Mouse (Mus musculus): ENCODE results near the gene Hoxc11. TPM values are rescaled to one million over a fixed set of nuclear protein-coding genes. Genes with fewer than 3 reads are reported as not detected.

Gene Hoxc11
- polyA plus RNA-seq, 1 experiment from 2014 or later, result 1.8 TPM

GRCm38 (mm10) chr15:102917972-102918572 lies 36.2 kb upstream of the Hoxc11 start:
- Histone ChIP-seq H3K27ac (no peak overlapping the region), H3K27me3 (ENCODE audit: insufficient read depth, low read length) (peaks cover 91% of the 10 kb centered on the region), H3K4me1 (replicated peaks; ENCODE audit: insufficient read depth, low read length) (0 out of 2 replicates have a peak, but pooled peaks cover 6% of the 10 kb centered on the region), H3K9me3 (replicated peaks; ENCODE audit: low read length) (no peaks in the 10 kb centered on the region), H3K4me2 (ENCODE audit: low read length) (no peak overlapping the region), H3K36me3 (ENCODE audit: insufficient read depth, low read length) (no peaks in the 10 kb centered on the region), H3K4me3 (replicated peaks; ENCODE audit: low read depth, low read length) (no peak overlapping the region), H3K9ac (ENCODE audit: low read depth, low read length) (no peak overlapping the region)
- ATAC-seq (replicated peaks; ENCODE audit: low FRiP score, low read depth), result no peak
- TF ChIP-seq CTCF (IDR thresholded peaks at IDR 0.05; ENCODE audit: low read depth), result no peak
- WGBS, result 2% methylated on average over 20 of the region's 20 CpGs
- no peak for DNase-seq (ENCODE audit: low spot score)

GRCm38 (mm10) chr15:102918611-102919265 lies 35.5 kb upstream of the Hoxc11 start:
- Histone ChIP-seq H3K36me3 (ENCODE audit: insufficient read depth, low read length) (no peaks in the 10 kb centered on the region), H3K27me3 (ENCODE audit: insufficient read depth, low read length) (peaks cover 90% of the 10 kb centered on the region), H3K4me1 (replicated peaks; ENCODE audit: insufficient read depth, low read length) (0 out of 2 replicates have a peak, but pooled peaks cover 6% of the 10 kb centered on the region), H3K9ac (ENCODE audit: low read depth, low read length) (no peak overlapping the region), H3K4me2 (ENCODE audit: low read length) (no peak overlapping the region), H3K9me3 (replicated peaks; ENCODE audit: low read length) (no peaks in the 10 kb centered on the region), H3K4me3 (replicated peaks; ENCODE audit: low read depth, low read length) (no peak overlapping the region), H3K27ac (no peak overlapping the region)
- 3% methylated on average over 7 of the region's 7 CpGs for WGBS
- DNase-seq (ENCODE audit: low spot score) (no peak), ATAC-seq (replicated peaks; ENCODE audit: low FRiP score, low read depth) (no peak)
- TF ChIP-seq CTCF (IDR thresholded peaks at IDR 0.05; ENCODE audit: low read depth), result no peak

GRCm38 (mm10) chr15:102919336-102920180 lies 34.7 kb upstream of the Hoxc11 start:
- Histone ChIP-seq H3K4me2 (ENCODE audit: low read length) (no peak overlapping the region), H3K9me3 (replicated peaks; ENCODE audit: low read length) (no peaks in the 10 kb centered on the region), H3K9ac (ENCODE audit: low read depth, low read length) (no peak overlapping the region), H3K4me3 (replicated peaks; ENCODE audit: low read depth, low read length) (no peak overlapping the region), H3K4me1 (replicated peaks; ENCODE audit: insufficient read depth, low read length) (0 out of 2 replicates have a peak, but pooled peaks cover 6% of the 10 kb centered on the region), H3K27me3 (ENCODE audit: insufficient read depth, low read length) (peaks cover 88% of the 10 kb centered on the region), H3K27ac (no peak overlapping the region), H3K36me3 (ENCODE audit: insufficient read depth, low read length) (no peaks in the 10 kb centered on the region)
- DNase-seq (ENCODE audit: low spot score) (no peak), ATAC-seq (replicated peaks; ENCODE audit: low FRiP score, low read depth) (no peak)
- WGBS, result 3% methylated on average over 12 of the region's 12 CpGs
- TF ChIP-seq CTCF (IDR thresholded peaks at IDR 0.05; ENCODE audit: low read depth), result no peak

GRCm38 (mm10) chr15:102920619-102921018 lies 33.6 kb upstream of the Hoxc11 start:
- under 1% methylated on average over 20 of the region's 20 CpGs for WGBS
- Histone ChIP-seq H3K9me3 (replicated peaks; ENCODE audit: low read length) (no peaks in the 10 kb centered on the region), H3K4me3 (replicated peaks; ENCODE audit: low read depth, low read length) (peak overlapping the region; percentile 21), H3K9ac (ENCODE audit: low read depth, low read length) (no peak overlapping the region), H3K4me1 (replicated peaks; ENCODE audit: insufficient read depth, low read length) (0 out of 2 replicates have a peak, but pooled peaks cover 6% of the 10 kb centered on the region), H3K27me3 (ENCODE audit: insufficient read depth, low read length) (peaks cover 88% of the 10 kb centered on the region), H3K36me3 (ENCODE audit: insufficient read depth, low read length) (no peaks in the 10 kb centered on the region), H3K27ac (no peak overlapping the region), H3K4me2 (ENCODE audit: low read length) (peak overlapping the region; percentile 45)
- TF ChIP-seq CTCF (IDR thresholded peaks at IDR 0.05; ENCODE audit: low read depth), result peak; percentile 11; the same call in 1 of the 2 replicates
- peak; percentile 83 for ATAC-seq (replicated peaks; ENCODE audit: low FRiP score, low read depth)
- DNase-seq (ENCODE audit: low spot score), result peak; percentile 91

GRCm38 (mm10) chr15:102921053-102922011 lies 32.9 kb upstream of the Hoxc11 start, which contains the start of gene Hoxc13:
Gene Hoxc13 (plus strand): TSS chr15:102921103.
- ATAC-seq (replicated peaks; ENCODE audit: low FRiP score, low read depth) (peak; percentile 54), DNase-seq (ENCODE audit: low spot score) (no peak)
- Histone ChIP-seq H3K9ac (ENCODE audit: low read depth, low read length) (no peak within 1 kb of the TSS), H3K4me1 (replicated peaks; ENCODE audit: insufficient read depth, low read length) (0 out of 2 replicates have a peak, but pooled peaks cover 6% of the 10 kb centered on the region), H3K27me3 (ENCODE audit: insufficient read depth, low read length) (peaks cover 88% of the 10 kb centered on the region), H3K4me2 (ENCODE audit: low read length) (peak within 1 kb of the TSS; percentile 45), H3K9me3 (replicated peaks; ENCODE audit: low read length) (no peaks in the 10 kb centered on the region), H3K4me3 (replicated peaks; ENCODE audit: low read depth, low read length) (peak within 1 kb of the TSS; percentile 21), H3K27ac (no peak within 1 kb of the TSS), H3K36me3 (ENCODE audit: insufficient read depth, low read length) (no peaks in the 10 kb centered on the region)
- TF ChIP-seq CTCF (IDR thresholded peaks at IDR 0.05; ENCODE audit: low read depth), result no peak
- WGBS, result 1% methylated on average over 69 of the region's 88 CpGs

Measured in kidney, postnatal 0 days (tissue).